Mouse (Mus musculus): Measurements from ENCODE around the gene Opcml.

DNA sequence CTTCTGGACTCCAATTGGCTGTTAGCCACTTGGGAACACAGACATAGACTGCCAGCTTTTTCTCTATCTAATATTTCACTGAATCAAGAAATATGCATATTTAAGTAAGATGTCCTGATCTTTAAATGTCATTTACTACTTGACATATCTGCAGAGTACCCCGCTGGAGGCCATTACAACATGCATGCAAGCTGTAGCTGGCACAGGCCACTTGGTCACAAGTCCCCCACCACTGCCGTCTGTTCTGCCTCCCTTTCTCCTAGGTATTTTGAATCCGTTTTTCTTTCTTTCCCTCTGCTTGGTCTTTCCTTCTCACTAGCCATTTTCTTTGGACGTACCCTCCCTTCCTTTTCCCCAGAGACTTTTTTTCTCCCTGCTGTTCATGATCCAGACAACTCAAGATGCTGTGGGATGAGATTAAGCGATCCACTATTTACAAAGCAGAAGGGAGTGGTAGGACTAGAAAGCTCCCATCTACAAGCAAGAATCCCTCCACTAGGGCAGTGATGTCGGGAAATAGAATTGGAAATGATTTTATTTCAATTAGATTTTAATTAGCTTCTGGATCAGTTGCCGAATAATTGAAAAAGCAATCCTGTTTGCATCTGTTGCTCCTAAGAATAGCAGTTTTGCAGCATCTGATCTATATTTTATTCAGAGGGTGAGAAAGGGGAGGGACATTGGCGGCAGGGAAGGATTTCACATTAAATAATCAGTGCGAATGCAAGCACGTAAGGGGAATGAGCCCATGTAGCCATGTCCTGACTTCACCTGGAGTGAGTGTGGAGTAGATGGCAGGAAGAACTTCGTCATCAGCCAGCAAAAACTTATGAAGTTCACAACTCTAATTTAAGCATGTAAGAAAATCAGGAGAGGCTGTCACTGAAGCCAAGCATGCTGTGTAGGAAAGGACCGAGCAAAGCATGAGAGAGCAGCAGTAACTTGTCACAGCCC, 709.5 kb downstream of the Opcml start:
- TF ChIP-seq CTCF (conservative IDR thresholded peaks at IDR 0.05; ENCODE audit: low read length) (no peak), POU5F1 (IDR thresholded peaks at IDR 0.05; ENCODE audit: borderline replicate concordance, low read length) (no peak), NANOG (IDR thresholded peaks at IDR 0.05; ENCODE audit: borderline replicate concordance, low read length) (no peak)
